Mouse (Mus musculus) MEL (cell line): ENCODE data around the gene Tiam1.

Experiments used
- CHD1 ChIP-seq: IDR thresholded peaks from 2 replicates; pipeline ENCODE4 v1.6.1; 2012; ENCODE audit warnings: low read depth, mild to moderate bottlenecking, inconsistent platforms, low read length, improper control_type of control experiment
- CHD2 ChIP-seq: IDR thresholded peaks from 2 replicates; pipeline ENCODE4 v1.6.1; 2011; ENCODE audit warnings: low read length, improper control_type of control experiment
- CTCF ChIP-seq, 3 experiments: IDR thresholded peaks in 2 of 3; conservative IDR thresholded peaks in 1 of 3; 2 replicates each; pipeline ENCODE4 v1.5.1; 2011 to 2012; ENCODE audit warnings: low read length in 3 of 3, low read depth in 2 of 3, mild to moderate bottlenecking in 2 of 3, improper control_type of control experiment in 1 of 3, inconsistent platforms in 1 of 3, mixed read lengths in 1 of 3, moderate library complexity in 1 of 3; ENCODE audit not compliant: control insufficient read depth in 1 of 3, insufficient read depth in 1 of 3, poor library complexity in 1 of 3, severe bottlenecking in 1 of 3
- HCFC1 ChIP-seq: IDR thresholded peaks from 2 replicates; pipeline ENCODE4 v1.6.1; 2012; ENCODE audit warnings: low read depth, mild to moderate bottlenecking, inconsistent platforms, low read length, improper control_type of control experiment, moderate library complexity
- KAT2A ChIP-seq: conservative IDR thresholded peaks from 2 replicates; pipeline ENCODE4 v1.6.1; 2012; ENCODE audit warnings: low read depth, low read length, improper control_type of control experiment, inconsistent platforms
- POLR2A ChIP-seq, 2 experiments: IDR thresholded peaks; 2 replicates each; pipeline ENCODE4 v1.6.1; 2011 to 2012; ENCODE audit warnings: low read length in 2 of 2, mild to moderate bottlenecking in 2 of 2, control low read depth in 1 of 2, improper control_type of control experiment in 1 of 2, low read depth in 1 of 2, moderate library complexity in 1 of 2; ENCODE audit not compliant: control insufficient read depth in 1 of 2, insufficient read depth in 1 of 2, poor library complexity in 1 of 2
- POLR2AphosphoS5 ChIP-seq: IDR thresholded peaks from 2 replicates; pipeline ENCODE4 v1.6.1; 2012; ENCODE audit warnings: low read depth, borderline replicate concordance, mild to moderate bottlenecking, inconsistent platforms, low read length, moderate library complexity, mixed read lengths
- UBTF ChIP-seq: IDR thresholded peaks from 2 replicates; pipeline ENCODE4 v1.6.1; 2012; ENCODE audit warnings: low read depth, mild to moderate bottlenecking, inconsistent platforms, low read length, improper control_type of control experiment, moderate library complexity, borderline replicate concordance; ENCODE audit not compliant: insufficient read depth
- ZMIZ1 ChIP-seq: IDR thresholded peaks from 2 replicates; pipeline ENCODE4 v1.6.1; 2012; ENCODE audit warnings: low read depth, mild to moderate bottlenecking, inconsistent platforms, low read length, improper control_type of control experiment, moderate library complexity

- TF ChIP-seq CHD1, result no peak
- no peak for TF ChIP-seq CHD2
- TF ChIP-seq CTCF (IDR thresholded peaks at IDR 0.05 in 2 of 3, conservative IDR thresholded peaks at IDR 0.05 in 1 of 3; ENCODE audit: control insufficient read depth in 1 of 3, insufficient read depth in 1 of 3, low read depth in 2 of 3, low read length in 3 of 3, poor library complexity in 1 of 3, severe bottlenecking in 1 of 3), result no peak
- no peak for TF ChIP-seq POLR2A (IDR thresholded peaks at IDR 0.05; ENCODE audit: control insufficient read depth in 1 of 2, insufficient read depth in 1 of 2, low read depth in 1 of 2, low read length in 2 of 2, poor library complexity in 1 of 2)
- TF ChIP-seq ZMIZ1, result no peak
- TF ChIP-seq HCFC1, result no peak
- no peak for TF ChIP-seq POLR2AphosphoS5
- no peak for TF ChIP-seq KAT2A
- TF ChIP-seq UBTF, result no peak
These were observed 34.1 kb downstream of the Tiam1 start for GRCm38 (mm10) chr16:90109500-90109899.
